Mouse (Mus musculus) gastrocnemius, adult 2 months (tissue): ENCODE results near the gene Prkd1. TPM values are rescaled to one million over a fixed set of nuclear protein-coding genes. Genes with fewer than 3 reads are reported as not detected.
A peak's percentile ranks its signal among the peaks of the same experiment; 100 is the strongest.

ENCODE experiments used
- DNase-seq: peaks from one replicate; pipeline ENCODE4 v3.0.0; 2022
- H3K27ac ChIP-seq: fragments of 200-600 bp; 2 replicates; pipeline ENCODE4 v1.8.1; 2022; ENCODE audit warnings: mild to moderate bottlenecking
- H3K4me3 ChIP-seq: fragments of 200-600 bp; 2 replicates; pipeline ENCODE4 v1.8.1; 2022; ENCODE audit warnings: mild to moderate bottlenecking, moderate library complexity
- CTCF ChIP-seq: fragments of 200-600 bp; IDR thresholded peaks from 2 replicates; pipeline ENCODE4 v1.8.1; 2022; ENCODE audit warnings: antibody characterized with exemption, mild to moderate bottlenecking, moderate library complexity
- intact Hi-C: fragments of 180-260 bp; cut with DNase I; formaldehyde crosslinking; loops from one replicate; pipeline ENCODE4 v1.15.1; 2025
- total RNA-seq, 2 experiments: library from RNA; stranded (reverse); gene quantifications; 2 replicates each; pipeline ENCODE4 v1.2.3; 2021

The Prkd1 gene
- total RNA-seq, 2 experiments from 2014 or later = 2.1 to 2.6 TPM

DNA sequence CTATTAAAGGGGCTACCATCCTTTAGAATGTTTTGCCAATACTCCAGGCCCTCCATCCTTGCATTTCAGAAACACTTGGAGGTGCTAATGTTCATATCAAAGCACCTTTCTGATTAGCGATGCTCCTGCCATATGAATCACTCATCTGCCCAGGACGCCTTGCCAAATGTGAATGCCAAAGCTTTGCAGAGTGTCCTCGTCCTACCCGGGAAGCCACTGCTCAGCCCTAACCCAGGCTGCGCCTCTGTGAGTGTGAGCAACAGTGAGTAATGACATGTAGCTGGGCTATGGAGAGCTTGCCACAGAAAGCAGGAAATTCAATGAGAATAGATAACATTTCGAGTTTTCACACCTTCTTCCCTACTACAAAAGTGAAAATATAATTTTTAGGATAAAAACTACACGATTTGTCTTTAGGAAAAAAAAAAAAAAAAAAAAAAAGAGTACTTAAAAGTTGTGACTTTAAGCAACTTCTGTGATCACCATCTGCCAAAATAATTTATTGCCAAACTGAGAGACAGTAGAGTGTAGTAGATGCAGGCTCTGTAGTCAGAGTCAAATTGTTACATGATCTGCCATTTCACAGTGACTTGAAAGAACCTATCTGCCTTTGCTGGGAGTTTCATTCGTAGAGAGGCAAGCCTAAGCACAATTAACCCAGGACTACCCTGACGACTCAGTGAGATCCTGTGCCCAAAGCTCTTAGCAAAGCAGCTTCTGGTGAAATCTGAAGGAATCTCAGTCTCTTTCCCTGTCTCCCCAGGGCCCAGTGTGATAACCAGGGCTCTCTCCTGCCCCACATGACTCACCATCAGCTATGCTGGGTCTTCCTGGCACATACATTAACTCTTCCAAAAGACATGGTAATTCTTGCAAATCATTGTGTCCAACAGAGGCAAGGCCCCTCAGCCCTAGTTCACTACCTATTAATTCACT, 50.6 kb downstream of the Prkd1 start:
- intact Hi-C loops = no loop called here
- Histone ChIP-seq H3K27ac (no peak overlapping the region), H3K4me3 (no peak overlapping the region)
- no peak for TF ChIP-seq CTCF
- peak; percentile 22 for DNase-seq

DNA sequence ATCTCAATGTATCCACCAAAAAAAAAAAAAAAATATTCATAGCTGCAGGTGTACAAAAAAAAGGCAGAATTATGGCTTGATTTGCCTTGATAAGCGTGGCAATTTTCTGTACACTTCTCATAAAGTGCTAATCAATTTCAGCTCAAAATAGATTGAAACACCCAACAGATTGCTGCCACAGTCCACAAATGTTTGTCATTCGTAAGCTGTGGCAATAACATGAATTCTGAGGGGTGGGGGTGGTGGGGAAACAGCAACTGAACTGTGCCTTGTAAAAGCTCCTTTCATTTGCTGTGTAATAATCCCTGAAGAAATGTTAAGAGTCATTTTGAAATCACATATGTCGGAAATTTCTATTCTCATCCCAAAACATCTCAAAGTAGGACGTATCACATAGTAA, 51.4 kb downstream of the Prkd1 start:
- DNase-seq = no peak

DNA sequence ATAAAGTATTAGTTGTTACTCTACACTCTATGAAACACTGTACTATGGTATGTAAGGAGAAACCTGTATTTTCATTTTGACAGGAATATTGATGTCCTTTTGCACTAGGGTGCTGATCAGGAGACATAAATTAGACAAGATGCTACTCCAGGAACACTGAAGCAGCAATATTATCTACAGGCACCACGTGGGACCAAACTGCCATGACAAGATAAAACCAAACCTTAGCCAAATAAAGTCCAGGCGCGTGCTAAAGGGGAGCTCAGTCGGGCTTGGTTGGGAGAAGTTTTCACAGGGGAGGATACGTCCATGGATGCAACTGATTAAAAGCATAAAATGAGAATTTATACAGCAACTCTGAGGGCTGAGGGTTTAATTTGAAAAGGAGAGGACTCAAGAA, 53.1 kb downstream of the Prkd1 start:
- no peak for DNase-seq
- Histone ChIP-seq H3K4me3 (no peak overlapping the region), H3K27ac (no peak overlapping the region)
- intact Hi-C loops = no loop called here
- TF ChIP-seq CTCF = no peak

More for the DNA sequence above, 51.4 kb downstream of the Prkd1 start:
- no peak for TF ChIP-seq CTCF
- intact Hi-C loops = no loop called here
- no peak overlapping the region for H3K27ac ChIP-seq
- H3K4me3 ChIP-seq = no peak overlapping the region

DNA sequence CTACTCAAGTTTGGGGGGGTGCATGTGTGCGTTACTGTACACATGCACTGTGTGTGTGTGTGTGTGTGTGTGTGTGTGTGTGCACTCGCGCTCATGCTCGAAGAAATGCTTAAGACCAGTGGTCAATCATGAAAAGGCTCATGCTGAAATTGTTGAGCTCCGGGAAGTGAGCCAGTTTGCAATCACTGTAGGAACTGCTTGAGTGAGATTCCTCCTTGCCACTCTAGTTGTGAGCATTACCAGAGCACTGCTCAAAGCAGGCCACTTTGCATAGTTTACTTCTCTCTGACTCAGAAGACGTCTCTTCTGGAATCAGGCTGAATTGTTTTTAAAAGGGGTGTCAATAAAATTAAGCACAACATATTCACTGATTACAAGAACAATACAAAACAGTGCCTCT, 54.4 kb downstream of the Prkd1 start:
- TF ChIP-seq CTCF = no peak
- DNase-seq = no peak
- intact Hi-C loops = no loop called here
- no peak overlapping the region for H3K4me3 ChIP-seq
- H3K27ac ChIP-seq = no peak overlapping the region

DNA sequence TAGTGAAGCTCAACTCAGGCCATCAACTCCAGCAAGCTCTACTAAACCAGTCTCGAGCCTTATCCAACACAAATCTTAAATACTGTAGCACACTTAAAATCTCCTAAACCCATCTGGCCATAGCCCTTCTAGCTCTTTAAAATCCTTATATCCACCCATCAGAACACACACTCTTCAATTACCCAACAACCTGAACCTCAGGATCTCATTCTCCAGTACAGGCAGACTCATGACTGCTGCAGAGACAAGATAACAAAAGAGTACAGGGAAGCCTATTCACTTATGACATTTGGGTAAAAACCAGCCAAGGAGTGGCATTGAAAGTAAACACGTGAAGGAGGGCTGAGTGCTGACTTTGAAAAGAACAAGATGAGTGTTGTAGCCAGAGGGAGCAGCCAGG, 55.4 kb downstream of the Prkd1 start:
- no peak for DNase-seq
- H3K4me3 ChIP-seq = no peak overlapping the region
- no peak for TF ChIP-seq CTCF
- no peak overlapping the region for H3K27ac ChIP-seq
- intact Hi-C loops = no loop called here

DNA sequence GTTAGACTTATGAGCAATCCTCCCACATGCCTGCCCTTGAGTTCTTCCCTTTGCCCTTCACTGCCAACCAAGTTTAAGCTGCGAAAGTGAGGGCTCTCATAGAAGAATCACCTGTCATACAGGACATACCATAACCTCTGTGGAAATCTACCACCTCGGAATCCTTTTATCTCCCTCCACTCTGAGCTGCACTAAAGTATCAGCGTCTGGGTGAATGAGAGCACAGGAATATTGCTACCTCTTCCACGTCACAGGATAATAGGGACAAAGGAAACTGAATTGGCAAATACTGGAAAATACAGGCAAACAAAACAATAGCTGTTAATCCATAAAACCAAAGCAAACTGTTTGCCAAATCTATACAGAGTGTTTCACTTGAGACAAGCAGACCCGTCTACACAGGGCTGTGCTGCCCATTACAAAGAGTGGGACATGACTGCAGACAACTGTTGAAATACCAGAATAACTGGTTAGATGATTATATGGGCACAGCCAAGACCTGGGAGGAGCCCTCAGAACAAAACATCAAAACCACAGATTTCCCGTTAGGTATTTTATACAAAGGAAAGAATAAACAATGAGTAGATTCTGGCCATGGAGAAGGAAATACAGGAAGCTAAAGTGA, 60.6 kb downstream of the Prkd1 start:
- DNase-seq = no peak
- intact Hi-C loops = no loop called here
- Histone ChIP-seq H3K27ac (no peak overlapping the region), H3K4me3 (no peak overlapping the region)
- no peak for TF ChIP-seq CTCF

DNA sequence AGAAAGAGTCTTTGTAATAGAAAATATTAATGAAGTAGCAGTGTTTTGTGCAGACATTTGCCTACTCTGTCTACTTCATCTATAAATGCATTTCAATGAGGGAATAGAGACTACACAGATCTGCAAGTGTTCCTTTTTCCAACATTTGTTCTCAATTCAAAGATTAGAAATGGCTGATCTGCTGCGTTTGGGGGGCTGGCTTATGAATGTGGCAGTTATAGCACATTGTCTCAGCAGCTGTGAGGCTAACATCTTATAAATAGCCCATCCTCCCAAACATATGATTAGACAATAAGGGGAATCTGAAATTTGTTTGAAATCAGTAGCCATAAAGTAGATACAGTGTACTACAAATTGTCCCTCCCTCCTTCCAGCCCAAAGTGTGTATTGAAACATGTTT, 83.7 kb downstream of the Prkd1 start:
- no peak for TF ChIP-seq CTCF
- Histone ChIP-seq H3K27ac (no peak overlapping the region), H3K4me3 (no peak overlapping the region)
- DNase-seq = no peak
- intact Hi-C loops = no loop called here

DNA sequence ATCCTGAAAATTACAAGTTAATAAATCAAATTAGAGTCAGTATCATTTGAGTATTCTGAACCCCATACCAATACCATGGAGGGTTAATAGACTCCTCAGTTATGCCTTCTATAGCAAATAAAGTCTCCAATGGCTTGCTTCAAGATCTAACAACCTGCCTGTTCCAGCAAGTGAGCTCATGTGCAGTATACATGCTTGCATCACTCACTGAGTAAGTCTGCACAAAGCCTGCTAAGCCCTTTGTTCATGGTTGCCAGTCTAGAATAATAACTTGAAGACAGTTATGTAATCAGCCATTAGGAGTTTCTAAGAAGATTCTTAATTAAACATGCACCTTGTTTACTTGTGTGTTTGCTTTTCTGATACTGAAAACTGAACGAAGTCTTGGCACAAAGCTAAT, 88.4 kb downstream of the Prkd1 start:
- TF ChIP-seq CTCF = no peak

DNA sequence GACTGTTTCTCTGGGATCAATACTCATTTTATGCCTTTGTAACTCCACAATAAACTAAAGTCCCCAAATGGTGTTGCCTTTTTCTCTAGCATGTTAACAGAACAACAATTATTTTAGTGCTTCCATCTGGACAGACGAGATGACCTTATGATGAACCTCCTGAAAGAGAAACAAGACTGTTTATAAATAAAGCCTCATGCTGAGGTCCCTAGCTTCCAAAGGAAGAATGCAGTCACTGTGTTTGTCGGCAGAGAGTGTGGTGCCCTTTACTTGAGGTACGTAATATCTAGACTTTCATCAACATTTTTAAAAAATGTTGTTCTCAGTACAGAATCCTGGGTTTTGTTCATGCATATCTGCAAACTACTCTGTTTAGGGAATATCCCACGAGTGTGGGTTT, 90.7 kb downstream of the Prkd1 start:
- no peak for DNase-seq
- peak; percentile 24; the same call in 1 of the 2 replicates for TF ChIP-seq CTCF
- Histone ChIP-seq H3K4me3 (no peak overlapping the region), H3K27ac (peak overlapping the region; percentile 31; the same call in 1 of the 2 replicates)
- intact Hi-C loops = no loop called here

More for the DNA sequence above, 88.4 kb downstream of the Prkd1 start:
- H3K4me3 ChIP-seq = no peak overlapping the region
- no peak for DNase-seq
- H3K27ac ChIP-seq = no peak overlapping the region
- intact Hi-C loops = no loop called here

DNA sequence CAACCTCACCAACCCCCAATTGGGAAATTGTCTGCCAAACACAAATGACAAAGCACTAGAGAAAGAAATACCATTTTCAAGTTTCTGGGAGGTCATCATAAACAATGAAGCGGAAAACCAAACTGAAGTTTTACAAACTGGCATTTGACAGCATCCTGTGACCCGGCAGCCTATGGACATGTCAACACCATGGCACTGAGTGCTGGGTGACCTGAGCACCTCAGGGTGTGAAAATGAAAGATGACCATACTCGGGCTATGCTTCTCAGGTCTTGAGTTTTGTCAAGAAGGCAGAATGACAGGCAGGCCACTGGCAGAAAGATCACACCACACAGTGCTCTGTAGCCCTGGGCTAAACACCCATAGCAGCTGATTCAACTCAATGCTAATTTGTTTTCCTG, 94.7 kb downstream of the Prkd1 start:
- intact Hi-C loops = no loop called here
- no peak for TF ChIP-seq CTCF
- Histone ChIP-seq H3K4me3 (no peak overlapping the region), H3K27ac (no peak overlapping the region)
- no peak for DNase-seq

DNA sequence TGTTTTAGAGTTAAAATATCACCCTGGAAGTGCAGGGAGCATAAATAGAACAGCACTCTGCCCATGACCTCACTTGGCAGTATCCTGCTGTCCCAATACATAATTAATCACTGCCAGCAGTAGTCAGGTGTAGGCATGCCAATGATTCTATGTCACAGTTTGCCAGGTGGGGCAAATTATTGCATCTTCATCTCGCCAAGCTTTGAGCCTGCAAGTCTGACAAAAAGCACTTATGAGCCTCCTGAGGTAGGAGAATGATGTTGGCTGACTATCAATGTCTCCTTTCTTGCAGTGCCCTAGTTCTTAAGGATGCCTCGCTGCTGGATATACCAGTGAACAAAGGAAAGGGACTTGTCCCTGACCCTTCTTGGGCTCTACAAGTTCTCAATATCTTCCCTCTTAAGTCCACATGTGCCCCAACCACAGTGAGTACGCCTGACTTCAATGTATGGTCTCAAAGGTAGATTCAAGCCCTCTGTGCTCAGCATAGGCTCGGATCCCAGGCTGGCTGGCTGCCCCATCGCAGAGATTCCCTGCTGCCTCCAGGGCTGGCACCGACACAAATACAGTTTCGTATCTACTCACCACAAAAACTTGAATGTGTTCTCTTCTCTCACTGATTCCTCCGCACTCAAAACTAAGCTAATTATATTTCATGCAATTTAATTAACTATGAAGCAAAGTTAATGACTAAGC, 98.9 kb downstream of the Prkd1 start:
- peak overlapping the region; percentile 25; the same call in 1 of the 2 replicates for H3K4me3 ChIP-seq
- TF ChIP-seq CTCF = no peak
- intact Hi-C loops = loop anchor here (5.0 kb wide), 1 partner anchor 97 kb away; the partner anchor contains the start of gene Prkd1
- DNase-seq = peak; percentile 76
- 0 out of 2 replicates have a peak overlapping the region, but pooled peaks have one; percentile 25 for H3K27ac ChIP-seq

DNA sequence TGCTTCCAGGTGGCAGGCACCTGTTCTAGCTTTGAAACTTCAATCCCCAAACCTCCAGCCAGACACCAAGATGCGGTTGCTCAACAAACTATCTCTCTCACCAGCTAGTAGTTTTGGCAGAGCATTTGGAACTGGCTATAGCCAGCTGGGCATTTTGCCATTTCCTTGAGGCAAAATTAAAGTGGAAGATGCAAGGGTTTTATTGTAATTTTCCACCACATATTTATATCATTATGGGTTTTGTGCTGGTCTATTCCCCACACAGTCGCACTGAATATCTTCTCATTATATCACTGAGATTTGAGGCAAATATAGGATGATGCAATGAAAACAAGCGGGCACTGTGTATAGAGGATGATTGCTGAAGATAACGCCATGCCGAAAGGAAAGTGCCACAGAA, 102.5 kb downstream of the Prkd1 start:
- peak; percentile 26 for DNase-seq
- Histone ChIP-seq H3K4me3 (no peak overlapping the region), H3K27ac (peak overlapping the region; percentile 46; the same call in 1 of the 2 replicates)
- TF ChIP-seq CTCF = no peak
- intact Hi-C loops = loop anchor here (5.0 kb wide), 1 partner anchor 101 kb away; the partner anchor contains the start of gene Prkd1

DNA sequence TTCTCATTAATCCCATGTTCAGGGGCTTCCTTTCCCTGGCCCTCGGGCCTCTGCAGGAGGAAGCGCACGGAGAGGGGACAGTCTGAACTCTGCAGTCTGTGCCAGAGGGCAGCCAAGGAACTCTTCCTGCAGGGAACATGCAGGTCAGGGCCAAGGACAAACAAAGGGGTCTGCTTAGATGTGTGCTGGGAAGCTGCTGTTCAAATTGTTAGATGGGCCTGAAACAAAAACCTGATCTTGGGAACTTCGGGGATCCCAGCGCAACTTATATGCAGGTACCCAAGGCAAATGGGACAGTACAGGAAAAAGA, 103.3 kb downstream of the Prkd1 start:
- no peak for DNase-seq
- Histone ChIP-seq H3K27ac (peak overlapping the region; percentile 50), H3K4me3 (peak overlapping the region; percentile 1; the same call in 1 of the 2 replicates)
- intact Hi-C loops = loop anchor here (5.0 kb wide), 1 partner anchor 102 kb away; the partner anchor contains the start of gene Prkd1
- no peak for TF ChIP-seq CTCF
